Mouse (Mus musculus) MEL (cell line): Measurements from ENCODE around the gene Cd9. TPM values are rescaled to one million over a fixed set of nuclear protein-coding genes. Genes with fewer than 3 reads are reported as not detected.

Experiments
- DNase-seq: peaks from one replicate; pipeline ENCODE4 v3.0.0; 2011; ENCODE audit warnings: low read depth, low spot score
- H3K27ac ChIP-seq: 2 replicates; pipeline ENCODE4 v1.5.1; 2012; ENCODE audit warnings: low read depth, mild to moderate bottlenecking, control low read depth, low read length, moderate library complexity; ENCODE audit not compliant: control insufficient read depth
- H3K27me3 ChIP-seq, 2 experiments: fragments of 150-350 bp in 1 of 2; sonication (generic) in 1 of 2; 2 replicates each; pipeline ENCODE4 v1.6.1; 2012; ENCODE audit warnings: low read length in 2 of 2, mild to moderate bottlenecking in 2 of 2, improper control_type of control experiment in 1 of 2, moderate library complexity in 1 of 2; ENCODE audit not compliant: insufficient read depth in 2 of 2, control insufficient read depth in 1 of 2
- H3K36me3 ChIP-seq, 2 experiments: 2 replicates each; pipeline ENCODE4 v1.6.1; 2012 to 2014; ENCODE audit warnings: low read length in 2 of 2, improper control_type of control experiment in 1 of 2, inconsistent platforms in 1 of 2, mild to moderate bottlenecking in 1 of 2; ENCODE audit not compliant: insufficient read depth in 2 of 2, control insufficient read depth in 1 of 2
- H3K4me1 ChIP-seq, 2 experiments: fragments of 150-350 bp in 1 of 2; sonication (generic) in 1 of 2; 2 replicates each; pipeline ENCODE4 v1.6.1; 2012; ENCODE audit warnings: low read length in 2 of 2, improper control_type of control experiment in 1 of 2, mild to moderate bottlenecking in 1 of 2; ENCODE audit not compliant: insufficient read depth in 2 of 2, control insufficient read depth in 1 of 2
- H3K4me3 ChIP-seq, 2 experiments: fragments of 150-350 bp in 1 of 2; sonication (generic) in 1 of 2; 2 replicates each; pipeline ENCODE4 v1.5.1; 2012; ENCODE audit warnings: low read depth in 2 of 2, low read length in 2 of 2, mild to moderate bottlenecking in 2 of 2, moderate library complexity in 2 of 2, control low read depth in 1 of 2, improper control_type of control experiment in 1 of 2; ENCODE audit not compliant: control insufficient read depth in 1 of 2, insufficient read depth in 1 of 2
- H3K79me2 ChIP-seq: 2 replicates; pipeline ENCODE4 v1.6.1; 2012; ENCODE audit warnings: mild to moderate bottlenecking, low read length, moderate library complexity; ENCODE audit not compliant: control insufficient read depth, poor library complexity, insufficient read depth
- H3K9ac ChIP-seq: 2 replicates; pipeline ENCODE4 v1.6.1; 2012; ENCODE audit warnings: low read depth, mild to moderate bottlenecking, control low read depth, low read length, moderate library complexity; ENCODE audit not compliant: control insufficient read depth, poor library complexity, severe bottlenecking
- H3K9me3 ChIP-seq: fragments of 150-350 bp; sonication (generic); replicated peaks from 2 replicates; pipeline ENCODE4 v1.6.1; 2012; ENCODE audit warnings: mild to moderate bottlenecking, low read length, improper control_type of control experiment, moderate library complexity; ENCODE audit not compliant: insufficient read depth
- BHLHE40 ChIP-seq: IDR thresholded peaks from 2 replicates; pipeline ENCODE4 v1.6.1; 2012; ENCODE audit warnings: low read depth, mild to moderate bottlenecking, inconsistent platforms, low read length, improper control_type of control experiment, borderline replicate concordance
- CHD1 ChIP-seq: IDR thresholded peaks from 2 replicates; pipeline ENCODE4 v1.6.1; 2012; ENCODE audit warnings: low read depth, mild to moderate bottlenecking, inconsistent platforms, low read length, improper control_type of control experiment
- EP300 ChIP-seq, 2 experiments: IDR thresholded peaks; 2 replicates each; pipeline ENCODE4 v1.6.1; 2011; ENCODE audit warnings: improper control_type of control experiment in 2 of 2, low read length in 2 of 2, low read depth in 1 of 2, mild to moderate bottlenecking in 1 of 2
- GABPA ChIP-seq: IDR thresholded peaks from 2 replicates; pipeline ENCODE4 v1.6.1; 2012; ENCODE audit warnings: low read depth, mild to moderate bottlenecking, inconsistent platforms, low read length, improper control_type of control experiment, moderate library complexity
- MAFK ChIP-seq: IDR thresholded peaks from 2 replicates; pipeline ENCODE4 v1.6.1; 2011; ENCODE audit warnings: low read depth, mild to moderate bottlenecking, low read length, improper control_type of control experiment, borderline replicate concordance
- MAZ ChIP-seq: IDR thresholded peaks from 2 replicates; pipeline ENCODE4 v1.6.1; 2012; ENCODE audit warnings: low read depth, mild to moderate bottlenecking, inconsistent platforms, low read length, improper control_type of control experiment
- POLR2A ChIP-seq, 2 experiments: IDR thresholded peaks; 2 replicates each; pipeline ENCODE4 v1.6.1; 2011 to 2012; ENCODE audit warnings: low read length in 2 of 2, mild to moderate bottlenecking in 2 of 2, control low read depth in 1 of 2, improper control_type of control experiment in 1 of 2, low read depth in 1 of 2, moderate library complexity in 1 of 2; ENCODE audit not compliant: control insufficient read depth in 1 of 2, insufficient read depth in 1 of 2, poor library complexity in 1 of 2
- TAL1 ChIP-seq: IDR thresholded peaks from 2 replicates; pipeline ENCODE4 v1.6.1; 2012; ENCODE audit warnings: mild to moderate bottlenecking, inconsistent platforms, low read length, moderate library complexity, mixed read lengths
- UBTF ChIP-seq: IDR thresholded peaks from 2 replicates; pipeline ENCODE4 v1.6.1; 2012; ENCODE audit warnings: low read depth, mild to moderate bottlenecking, inconsistent platforms, low read length, improper control_type of control experiment, moderate library complexity, borderline replicate concordance; ENCODE audit not compliant: insufficient read depth
- USF1 ChIP-seq: IDR thresholded peaks from 2 replicates; pipeline ENCODE4 v1.6.1; 2014; ENCODE audit warnings: low read depth, mild to moderate bottlenecking, inconsistent platforms, low read length, improper control_type of control experiment, moderate library complexity
- USF2 ChIP-seq, 2 experiments: IDR thresholded peaks; 2 replicates each; pipeline ENCODE4 v1.6.1; 2011 to 2012; ENCODE audit warnings: improper control_type of control experiment in 2 of 2, low read length in 2 of 2, borderline replicate concordance in 1 of 2, inconsistent platforms in 1 of 2, low read depth in 1 of 2, mild to moderate bottlenecking in 1 of 2; ENCODE audit not compliant: insufficient read depth in 1 of 2
- ZNF384 ChIP-seq: IDR thresholded peaks from 2 replicates; pipeline ENCODE4 v1.6.1; 2012; ENCODE audit warnings: low read depth, mild to moderate bottlenecking, inconsistent platforms, low read length, improper control_type of control experiment
- polyA plus RNA-seq, 2 experiments: library from polyadenylated mRNA; stranded (reverse) in 1 of 2; unstranded in 1 of 2; fragments of >175 nt in 1 of 2; fragments of >200 nt in 1 of 2; gene quantifications; 2 replicates each; pipeline versions ENCODE4 v1.2.1 to v1.2.4; 2012; ENCODE audit warnings: low replicate concordance in 2 of 2, low read depth in 1 of 2; ENCODE audit not compliant: insufficient read length in 2 of 2, insufficient read depth in 1 of 2, missing spikeins in 1 of 2
- total RNA-seq: library from RNA; depleted of rRNA; stranded (reverse); fragments of 300-350 nt; gene quantifications from 2 replicates; pipeline ENCODE4 v1.2.3, GENCODE M21; 2012

The Cd9 gene
- total and polyA plus RNA-seq, 3 experiments: 3.6 to 10.9 TPM; not detected in 1

GRCm38 (mm10) chr6:125478135-125479128 is 16.2 kb downstream of the Cd9 start:
- H3K9me3 ChIP-seq: no peaks in the 10 kb centered on the region
- H3K27me3 ChIP-seq: no peaks in the 10 kb centered on the region
- H3K27ac ChIP-seq: no peak overlapping the region
- H3K4me1 ChIP-seq: peaks cover 3 to 23% of the 10 kb centered on the region in 2 experiments; a peak in 3 of 4 replicates
- DNase-seq: no peak
- H3K36me3 ChIP-seq: peaks cover 0 to 4% of the 10 kb centered on the region in 2 experiments; a peak in 2 of 4 replicates
- no peak overlapping the region for H3K4me3 ChIP-seq
- no peak overlapping the region for H3K9ac ChIP-seq
- H3K79me2 ChIP-seq: no peaks in the 10 kb centered on the region
- no peak for TF ChIP-seq MAZ
- TF ChIP-seq USF1: no peak
- TF ChIP-seq USF2 (IDR thresholded peaks at IDR 0.05; ENCODE audit: borderline replicate concordance in 1 of 2, insufficient read depth in 1 of 2, low read depth in 1 of 2, low read length in 2 of 2): no peak
- no peak for TF ChIP-seq BHLHE40
- no peak for TF ChIP-seq ZNF384
- no peak for TF ChIP-seq GABPA
- no peak for TF ChIP-seq POLR2A (IDR thresholded peaks at IDR 0.05; ENCODE audit: control insufficient read depth in 1 of 2, insufficient read depth in 1 of 2, low read depth in 1 of 2, low read length in 2 of 2, poor library complexity in 1 of 2)
- TF ChIP-seq UBTF: no peak
- no peak for TF ChIP-seq TAL1

GRCm38 (mm10) chr6:125476826-125477589 is 17.6 kb downstream of the Cd9 start:
- H3K9ac ChIP-seq: no peak overlapping the region
- TF ChIP-seq MAFK (no peak), EP300 (IDR thresholded peaks at IDR 0.05; ENCODE audit: low read depth in 1 of 2, low read length in 2 of 2) (no peak), GABPA (no peak), CHD1 (no peak)
- no peak overlapping the region for H3K27ac ChIP-seq
- H3K36me3 ChIP-seq: peaks cover 0 to 3% of the 10 kb centered on the region in 2 experiments; a peak in 2 of 4 replicates
- H3K4me1 ChIP-seq: peaks cover 3 to 21% of the 10 kb centered on the region in 2 experiments; a peak in 3 of 4 replicates
- no peak overlapping the region for H3K4me3 ChIP-seq
- H3K79me2 ChIP-seq: no peaks in the 10 kb centered on the region
- no peak for DNase-seq
- H3K27me3 ChIP-seq: no peaks in the 10 kb centered on the region
- no peaks in the 10 kb centered on the region for H3K9me3 ChIP-seq
